Mouse (Mus musculus) midbrain, embryonic 11.5 days (tissue): ENCODE measurements at regions not wholly inside any gene's neighbourhood (a gene's known extent, or its start where the extent isn't known, plus 50 kb on each side); places are given as distances from the start of the nearest gene placed in this dataset.

Experiments used
- ATAC-seq: fragments of 200-750 bp; cut with Nextera tagmentation; 2 replicates; pipeline ENCODE4 v1.8.0; 2017; ENCODE audit warnings: moderate TSS enrichment, moderate library complexity; ENCODE audit not compliant: low FRiP score
- DNase-seq: peaks from one replicate; pipeline ENCODE4 v3.0.0; 2015; ENCODE audit warnings: low spot score; ENCODE audit errors: missing footprints
- H3K27ac ChIP-seq: fragments of 300-500 bp; sonication (generic); 2 replicates; pipeline ENCODE4 v1.5.1; 2014; ENCODE audit warnings: low read depth, low read length
- H3K27me3 ChIP-seq: fragments of 300-500 bp; sonication (generic); 2 replicates; pipeline ENCODE4 v1.6.1; 2014; ENCODE audit warnings: mild to moderate bottlenecking, low read length, moderate library complexity, mixed read lengths; ENCODE audit not compliant: control insufficient read depth, insufficient read depth
- H3K36me3 ChIP-seq: fragments of 300-500 bp; sonication (generic); 2 replicates; pipeline ENCODE4 v1.6.1; 2014; ENCODE audit warnings: mild to moderate bottlenecking, low read length, moderate library complexity, mixed read lengths; ENCODE audit not compliant: control insufficient read depth, insufficient read depth
- H3K4me1 ChIP-seq: fragments of 300-500 bp; sonication (generic); 2 replicates; pipeline ENCODE4 v1.6.1; 2014; ENCODE audit warnings: low read length; ENCODE audit not compliant: control insufficient read depth, insufficient read depth
- H3K4me2 ChIP-seq: fragments of 300-500 bp; sonication (generic); 2 replicates; pipeline ENCODE4 v1.6.1; 2014; ENCODE audit warnings: mild to moderate bottlenecking, moderate library complexity
- H3K4me3 ChIP-seq: fragments of 300-500 bp; sonication (generic); 2 replicates; pipeline ENCODE4 v1.5.1; 2014; ENCODE audit warnings: low read depth, low read length
- H3K9ac ChIP-seq: fragments of 300-500 bp; sonication (generic); 2 replicates; pipeline ENCODE4 v1.6.1; 2014; ENCODE audit warnings: low read length
- H3K9me3 ChIP-seq: fragments of 300-500 bp; sonication (generic); 2 replicates; pipeline ENCODE4 v1.6.1; 2016; ENCODE audit warnings: low read length; ENCODE audit not compliant: control insufficient read depth
- WGBS: fragments of 180-500 bp; shearing (Covaris S2); extraction: QIAGEN DNeasy Blood & Tissue Kit; methylation state at CpG from one replicate; pipeline ENCODE4 v1.1.7; 2014; 5-methylcytosine and 5-hydroxymethylcytosine counted together

- no peak for DNase-seq
- H3K36me3 ChIP-seq = no peaks in the 10 kb centered on the region
- H3K4me3 ChIP-seq = no peak overlapping the region
- H3K9me3 ChIP-seq = no peaks in the 10 kb centered on the region
- ATAC-seq = no peak
- peaks cover 2% of the 10 kb centered on the region; the same call in 1 of the 2 replicates for H3K4me1 ChIP-seq
- H3K27me3 ChIP-seq = no peaks in the 10 kb centered on the region
- H3K27ac ChIP-seq = no peak overlapping the region
- WGBS = 90% methylated on average over 5 of the region's 5 CpGs
- no peak overlapping the region for H3K9ac ChIP-seq
- no peak overlapping the region for H3K4me2 ChIP-seq
Observed at GRCm38 (mm10) chr13:39898412-39898979, 462.8 kb downstream of the Ofcc1 start.

- WGBS = 67% methylated on average over 5 of the region's 5 CpGs
- H3K4me1 ChIP-seq = no peaks in the 10 kb centered on the region
- H3K9me3 ChIP-seq = no peaks in the 10 kb centered on the region
- H3K9ac ChIP-seq = no peak overlapping the region
- no peak overlapping the region for H3K4me3 ChIP-seq
- ATAC-seq (peak; percentile 44; the same call in 1 of the 2 replicates), DNase-seq (peak; percentile 73)
- peaks cover 2% of the 10 kb centered on the region; the same call in 1 of the 2 replicates for H3K27me3 ChIP-seq
- H3K4me2 ChIP-seq = no peak overlapping the region
- H3K27ac ChIP-seq = no peak overlapping the region
- H3K36me3 ChIP-seq = no peaks in the 10 kb centered on the region
Observed at GRCm38 (mm10) chr13:39894159-39894558, 467.1 kb downstream of the Ofcc1 start.

- H3K27ac ChIP-seq = no peak overlapping the region
- H3K9ac ChIP-seq = no peak overlapping the region
- H3K4me3 ChIP-seq = no peak overlapping the region
- H3K36me3 ChIP-seq = no peaks in the 10 kb centered on the region
- H3K4me2 ChIP-seq = no peak overlapping the region
- DNase-seq (no peak), ATAC-seq (no peak)
- WGBS = 58% methylated on average over 7 of the region's 7 CpGs
- peaks cover 60% of the 10 kb centered on the region for H3K27me3 ChIP-seq
- H3K4me1 ChIP-seq = 0 out of 2 replicates have a peak, but pooled peaks cover 5% of the 10 kb centered on the region
- H3K9me3 ChIP-seq = no peaks in the 10 kb centered on the region
Observed at GRCm38 (mm10) chr13:39881066-39881465, 480.2 kb downstream of the Ofcc1 start.

GRCm38 (mm10) chr13:39880136-39880535 lies 481.1 kb downstream of the Ofcc1 start:
- Histone ChIP-seq H3K4me1 (0 out of 2 replicates have a peak, but pooled peaks cover 5% of the 10 kb centered on the region), H3K27me3 (peaks cover 65% of the 10 kb centered on the region), H3K9me3 (no peaks in the 10 kb centered on the region), H3K9ac (no peak overlapping the region), H3K4me3 (no peak overlapping the region), H3K4me2 (no peak overlapping the region), H3K27ac (no peak overlapping the region), H3K36me3 (no peaks in the 10 kb centered on the region)
- 10% methylated on average over 2 of the region's 2 CpGs for WGBS
- DNase-seq (no peak), ATAC-seq (no peak)

- ATAC-seq = peak; percentile 97
- no peaks in the 10 kb centered on the region for H3K9me3 ChIP-seq
- H3K4me2 ChIP-seq = peak overlapping the region; percentile 16; the same call in 1 of the 2 replicates
- H3K9ac ChIP-seq = no peak overlapping the region
- H3K27ac ChIP-seq = no peak overlapping the region
- DNase-seq = peak; percentile 96
- 0 out of 2 replicates have a peak, but pooled peaks cover 5% of the 10 kb centered on the region for H3K4me1 ChIP-seq
- no peak overlapping the region for H3K4me3 ChIP-seq
- H3K36me3 ChIP-seq = no peaks in the 10 kb centered on the region
- WGBS = 15% methylated on average over 16 of the region's 16 CpGs
- H3K27me3 ChIP-seq = peaks cover 67% of the 10 kb centered on the region
Observed at GRCm38 (mm10) chr13:39877361-39878141, 483.7 kb downstream of the Ofcc1 start.

- H3K9me3 ChIP-seq = no peaks in the 10 kb centered on the region
- no peak overlapping the region for H3K4me2 ChIP-seq
- H3K27ac ChIP-seq = no peak overlapping the region
- no peaks in the 10 kb centered on the region for H3K27me3 ChIP-seq
- WGBS = 87% methylated on average over 6 of the region's 6 CpGs
- peak; percentile 67 for DNase-seq
- H3K9ac ChIP-seq = no peak overlapping the region
- no peak for ATAC-seq
- no peaks in the 10 kb centered on the region for H3K4me1 ChIP-seq
- H3K36me3 ChIP-seq = no peaks in the 10 kb centered on the region
- no peak overlapping the region for H3K4me3 ChIP-seq
Observed at GRCm38 (mm10) chr13:39852257-39852800, 508.9 kb downstream of the Ofcc1 start.

- Histone ChIP-seq H3K9ac (no peak overlapping the region), H3K9me3 (no peaks in the 10 kb centered on the region), H3K36me3 (no peaks in the 10 kb centered on the region), H3K27ac (no peak overlapping the region), H3K4me1 (no peaks in the 10 kb centered on the region), H3K4me3 (no peak overlapping the region), H3K4me2 (no peak overlapping the region), H3K27me3 (no peaks in the 10 kb centered on the region)
- DNase-seq = no peak
- ATAC-seq = no peak
- whole genome bisulfite sequencing = 88% methylated on average over 1 of the region's 1 CpGs
Observed at GRCm38 (mm10) chr13:39849391-39849790, 511.9 kb downstream of the Ofcc1 start.

- Histone ChIP-seq H3K4me3 (no peak overlapping the region), H3K36me3 (no peaks in the 10 kb centered on the region), H3K9ac (no peak overlapping the region), H3K4me1 (no peaks in the 10 kb centered on the region), H3K27ac (no peak overlapping the region), H3K4me2 (no peak overlapping the region), H3K27me3 (no peaks in the 10 kb centered on the region), H3K9me3 (no peaks in the 10 kb centered on the region)
- ATAC-seq = no peak
- no peak for DNase-seq
- 84% methylated on average over 5 of the region's 5 CpGs for WGBS
Observed at GRCm38 (mm10) chr13:39836053-39836584, 525.1 kb downstream of the Ofcc1 start.

- Histone ChIP-seq H3K4me3 (no peak overlapping the region), H3K36me3 (no peaks in the 10 kb centered on the region), H3K4me1 (no peaks in the 10 kb centered on the region), H3K4me2 (no peak overlapping the region), H3K27me3 (no peaks in the 10 kb centered on the region), H3K9me3 (no peaks in the 10 kb centered on the region), H3K9ac (no peak overlapping the region), H3K27ac (no peak overlapping the region)
- DNase-seq (no peak), ATAC-seq (no peak)
- WGBS = 35% methylated on average over 5 of the region's 5 CpGs
Observed at GRCm38 (mm10) chr13:39835302-39835701, 525.9 kb downstream of the Ofcc1 start.
